Mouse (Mus musculus): ENCODE measurements around the gene Tsen34.

Tsen34 gene

GRCm38 (mm10) chr7:3692382-3692986 lies at the start of gene Tsen34:
TSS of gene Tsen34 (plus strand) at chr7:3692863.
- in situ Hi-C loops (cut with MboI): no loop called here

- in situ Hi-C loops (cut with MboI): no loop called here
These were observed 49.3 kb upstream of the Tsen34 start for GRCm38 (mm10) chr7:3643412-3643811.

GRCm38 (mm10) chr7:3643843-3644242 lies 48.8 kb upstream of the Tsen34 start:
- in situ Hi-C loops (cut with MboI): no loop called here

- in situ Hi-C loops (cut with MboI): no loop called here
These were observed 48.4 kb upstream of the Tsen34 start for GRCm38 (mm10) chr7:3644348-3644671.

GRCm38 (mm10) chr7:3644672-3645487 lies 47.8 kb upstream of the Tsen34 start, which contains the start of gene Cnot3:
TSS of gene Cnot3 (plus strand) at chr7:3645268.
- in situ Hi-C loops (cut with MboI): no loop called here

- in situ Hi-C loops (cut with MboI): no loop called here
These were observed 47.1 kb upstream of the Tsen34 start for GRCm38 (mm10) chr7:3645488-3646025.

GRCm38 (mm10) chr7:3646188-3646587 lies 46.5 kb upstream of the Tsen34 start:
- in situ Hi-C loops (cut with MboI): no loop called here

- in situ Hi-C loops (cut with MboI): no loop called here
These were observed 46.0 kb upstream of the Tsen34 start for GRCm38 (mm10) chr7:3646641-3647040.

- in situ Hi-C loops (cut with MboI): no loop called here
These were observed 35.7 kb upstream of the Tsen34 start for GRCm38 (mm10) chr7:3656966-3657365.

GRCm38 (mm10) chr7:3658578-3658977 lies 34.1 kb upstream of the Tsen34 start:
- in situ Hi-C loops (cut with MboI): no loop called here

GRCm38 (mm10) chr7:3664524-3665214 lies 28.0 kb upstream of the Tsen34 start:
- in situ Hi-C loops (cut with MboI): no loop called here

GRCm38 (mm10) chr7:3665215-3666114 lies 27.2 kb upstream of the Tsen34 start, which contains the start of gene Leng1:
TSS of gene Leng1 (minus strand) at chr7:3665840.
- in situ Hi-C loops (cut with MboI): no loop called here

- in situ Hi-C loops (cut with MboI): no loop called here
These were observed 25.7 kb upstream of the Tsen34 start for GRCm38 (mm10) chr7:3666921-3667391.

GRCm38 (mm10) chr7:3674507-3675227 lies 18.0 kb upstream of the Tsen34 start:
- in situ Hi-C loops (cut with MboI): loop anchor here (10.0 kb wide), 1 partner anchor 60 kb away; the partner anchor contains the start of genes Ndufa3 and Oscar

- in situ Hi-C loops (cut with MboI): loop anchor here (10.0 kb wide), 1 partner anchor 60 kb away; the partner anchor contains the start of genes Ndufa3 and Oscar
These were observed 17.5 kb upstream of the Tsen34 start for GRCm38 (mm10) chr7:3675228-3675548.

- in situ Hi-C loops (cut with MboI): loop anchor here (10.0 kb wide), 1 partner anchor 62 kb away; the partner anchor contains the start of genes Ndufa3 and Oscar
These were observed 16.3 kb upstream of the Tsen34 start for GRCm38 (mm10) chr7:3676371-3676770.

- in situ Hi-C loops (cut with MboI): loop anchor here (10.0 kb wide), 1 partner anchor 63 kb away; the partner anchor contains the start of genes Ndufa3 and Oscar
These were observed 15.3 kb upstream of the Tsen34 start, which contains the start of gene Tmc4 for GRCm38 (mm10) chr7:3677342-3677741. TSS of gene Tmc4 (minus strand) at chr7:3677553.

- in situ Hi-C loops (cut with MboI): no loop called here
These were observed 8.6 kb upstream of the Tsen34 start for GRCm38 (mm10) chr7:3683908-3684550.

GRCm38 (mm10) chr7:3684698-3685097 lies 8.0 kb upstream of the Tsen34 start:
- in situ Hi-C loops (cut with MboI): no loop called here
